Mouse (Mus musculus) gastrocnemius, postnatal 25 days (tissue): ENCODE results near the gene Rpain. TPM values are rescaled to one million over a fixed set of nuclear protein-coding genes. Genes with fewer than 3 reads are reported as not detected.

ENCODE experiments used
- DNase-seq: peaks from one replicate; pipeline ENCODE4 v3.0.0; 2022
- long read RNA-seq, 2 experiments: library from polyadenylated mRNA; stranded (forward); transcript quantifications; one replicate each; pipeline ENCODE4 v2.0.0; 2021
- total RNA-seq, 2 experiments: library from RNA; stranded (reverse); gene quantifications; 1 replicate in 1 of 2; 2 replicates in 1 of 2; pipeline ENCODE4 v1.2.3; 2021

Rpain gene
- total RNA-seq = 10 to 100 TPM; 11.8 to 12.9 TPM
- long read RNA-seq, experiment 1, transcript Rpain-201 (7 exons, 1,100 nt) = major isoform, 22 of 28 reads
- long read RNA-seq, experiment 1, partial matches to known transcripts = 0 of 28 reads
- long read RNA-seq, experiment 1, other reads (novel, unspliced or antisense) = 3 of 28 reads
- long read RNA-seq, experiment 2, transcript Rpain-201 (7 exons, 1,100 nt) = major isoform, 25 of 31 reads
- long read RNA-seq, experiment 2, partial matches to known transcripts = 0 of 31 reads
- long read RNA-seq, experiment 2, other reads (novel, unspliced or antisense) = 6 of 31 reads

GRCm38 (mm10) chr11:70969821-70970559, at the start of gene Rpain, which contains the start of gene Nup88:
Gene Rpain (plus strand): TSS chr11:70970213.
Gene Nup88 (minus strand): TSS chr11:70969973.
- DNase-seq = peak; percentile 94

- DNase-seq = no peak
Observed at GRCm38 (mm10) chr11:70931461-70931860, 38.6 kb upstream of the Rpain start.

- no peak for DNase-seq
Observed at GRCm38 (mm10) chr11:70935316-70935715, 34.7 kb upstream of the Rpain start.

- no peak for DNase-seq
Observed at GRCm38 (mm10) chr11:70942596-70942995, 27.4 kb upstream of the Rpain start.

GRCm38 (mm10) chr11:70943651-70944050, 26.4 kb upstream of the Rpain start:
- no peak for DNase-seq

- no peak for DNase-seq
Observed at GRCm38 (mm10) chr11:70944935-70945817, 24.8 kb upstream of the Rpain start.

- DNase-seq = no peak
Observed at GRCm38 (mm10) chr11:70954711-70955110, 15.3 kb upstream of the Rpain start.

- no peak for DNase-seq
Observed at GRCm38 (mm10) chr11:70960786-70961554, 9.0 kb upstream of the Rpain start.

GRCm38 (mm10) chr11:70964222-70964907, 5.6 kb upstream of the Rpain start:
- DNase-seq = no peak

GRCm38 (mm10) chr11:70969271-70969794, 680 bp upstream of the Rpain start:
- DNase-seq = no peak

- no peak for DNase-seq
Observed at GRCm38 (mm10) chr11:70970560-70971540, 837 bp downstream of the Rpain start.

GRCm38 (mm10) chr11:70972586-70972985, 2.6 kb downstream of the Rpain start:
- DNase-seq = no peak

- no peak for DNase-seq
Observed at GRCm38 (mm10) chr11:70973947-70974346, 3.9 kb downstream of the Rpain start.

GRCm38 (mm10) chr11:70975193-70975592, 5.2 kb downstream of the Rpain start:
- no peak for DNase-seq

- no peak for DNase-seq
Observed at GRCm38 (mm10) chr11:70977293-70977692, 7.3 kb downstream of the Rpain start.

- DNase-seq = no peak
Observed at GRCm38 (mm10) chr11:70980232-70980631, 10.2 kb downstream of the Rpain start.

GRCm38 (mm10) chr11:70980751-70981510, 10.9 kb downstream of the Rpain start:
- DNase-seq = no peak

GRCm38 (mm10) chr11:70982030-70982429, 12.0 kb downstream of the Rpain start:
- DNase-seq = no peak
